Mouse (Mus musculus): ENCODE measurements around the gene Exoc8.

Exoc8 gene

GRCm38 (mm10) chr8:124910349-124910748 lies 12.8 kb upstream of the Exoc8 start:
- intact Hi-C loops (cut with DNase I): no loop called here

GRCm38 (mm10) chr8:124909936-124910335 lies 12.4 kb upstream of the Exoc8 start:
- intact Hi-C loops (cut with DNase I): loop anchor here (5.0 kb wide), 1 partner anchor 37 kb away; the partner anchor contains the start of gene Egln1

GRCm38 (mm10) chr8:124905482-124905881 lies 8.0 kb upstream of the Exoc8 start:
- intact Hi-C loops (cut with DNase I): loop anchor here (5.0 kb wide), 1 partner anchor 42 kb away; the partner anchor contains the start of gene Egln1

GRCm38 (mm10) chr8:124903198-124903597 lies 5.7 kb upstream of the Exoc8 start:
- intact Hi-C loops (cut with DNase I): no loop called here

- intact Hi-C loops (cut with DNase I): loop anchor here (5.0 kb wide), 2 partner anchors 36 to 134 kb away; partner anchors contain the start of genes 2810004N23Rik and Gnpat
Measured at GRCm38 (mm10) chr8:124898251-124898905, 873 bp upstream of the Exoc8 start.

GRCm38 (mm10) chr8:124896632-124897385 lies 696 bp downstream of the Exoc8 start:
- intact Hi-C loops (cut with DNase I): loop anchor here (5.0 kb wide), 2 partner anchors 35 to 135 kb away; partner anchors contain the start of genes 2810004N23Rik and Gnpat

- intact Hi-C loops (cut with DNase I): loop anchor here (5.0 kb wide), 2 partner anchors 34 to 136 kb away; partner anchors contain the start of genes 2810004N23Rik and Gnpat
Measured at GRCm38 (mm10) chr8:124896010-124896631, 1.4 kb downstream of the Exoc8 start.

GRCm38 (mm10) chr8:124892596-124892995 lies 4.9 kb downstream of the Exoc8 start:
- intact Hi-C loops (cut with DNase I): no loop called here

- intact Hi-C loops (cut with DNase I): no loop called here
Measured at GRCm38 (mm10) chr8:124888385-124888784, 9.1 kb downstream of the Exoc8 start.

GRCm38 (mm10) chr8:124878946-124879526 lies 18.5 kb downstream of the Exoc8 start:
- intact Hi-C loops (cut with DNase I): no loop called here

- intact Hi-C loops (cut with DNase I): no loop called here
Measured at GRCm38 (mm10) chr8:124878141-124878540, 19.4 kb downstream of the Exoc8 start.

GRCm38 (mm10) chr8:124872690-124873089 lies 24.8 kb downstream of the Exoc8 start:
- intact Hi-C loops (cut with DNase I): no loop called here

GRCm38 (mm10) chr8:124872081-124872480 lies 25.4 kb downstream of the Exoc8 start:
- intact Hi-C loops (cut with DNase I): no loop called here

GRCm38 (mm10) chr8:124871474-124871873 lies 26.0 kb downstream of the Exoc8 start:
- intact Hi-C loops (cut with DNase I): no loop called here

- intact Hi-C loops (cut with DNase I): no loop called here
Measured at GRCm38 (mm10) chr8:124869708-124870107, 27.8 kb downstream of the Exoc8 start.

- intact Hi-C loops (cut with DNase I): no loop called here
Measured at GRCm38 (mm10) chr8:124867126-124867525, 30.4 kb downstream of the Exoc8 start.

GRCm38 (mm10) chr8:124866669-124867068 lies 30.8 kb downstream of the Exoc8 start:
- intact Hi-C loops (cut with DNase I): no loop called here

GRCm38 (mm10) chr8:124863729-124864128 lies 33.8 kb downstream of the Exoc8 start:
- intact Hi-C loops (cut with DNase I): loop anchor here (5.0 kb wide), 1 partner anchor 34 kb away; the partner anchor contains the start of genes Exoc8 and Sprtn

GRCm38 (mm10) chr8:124863163-124863677 lies 34.3 kb downstream of the Exoc8 start:
- intact Hi-C loops (cut with DNase I): loop anchor here (5.0 kb wide), 1 partner anchor 34 kb away; the partner anchor contains the start of genes Exoc8 and Sprtn

- intact Hi-C loops (cut with DNase I): loop anchor here (5.0 kb wide), 1 partner anchor 35 kb away; the partner anchor contains the start of genes Exoc8 and Sprtn
Measured at GRCm38 (mm10) chr8:124862321-124863162, 35.0 kb downstream of the Exoc8 start, which contains the start of the genes Gnpat and 2810004N23Rik. Gnpat (plus strand) TSS chr8:124863033. 2810004N23Rik (minus strand) TSS chr8:124863120.

Data from adrenal gland (tissue).